Mouse (Mus musculus): ENCODE measurements around the gene Mef2a. TPM values are rescaled to one million over a fixed set of nuclear protein-coding genes. Genes with fewer than 3 reads are reported as not detected.

Gene Mef2a
- polyA plus RNA-seq, 1 experiment from 2014 or later = 31.7 TPM

DNA sequence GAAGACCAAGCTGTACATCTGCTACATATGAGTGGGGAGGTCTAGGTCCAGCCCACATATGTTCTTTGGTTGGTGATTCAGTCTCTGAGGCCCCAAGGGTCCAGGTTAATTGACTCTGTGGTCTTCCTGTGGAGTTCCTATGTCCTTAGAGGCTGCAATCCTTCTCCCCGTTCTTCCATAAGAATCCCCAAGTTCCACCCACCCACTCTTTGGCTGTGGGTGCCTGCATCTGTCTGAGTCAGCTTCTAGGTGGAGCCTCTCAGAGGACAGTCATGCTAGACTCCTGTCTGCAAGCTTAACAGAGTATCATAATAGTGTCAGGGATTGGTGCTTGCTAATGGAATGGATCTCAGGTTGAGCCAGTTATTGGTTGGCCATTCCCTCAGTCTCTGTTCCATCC, 159.1 kb downstream of the Mef2a start:
- no peak for ATAC-seq (ENCODE audit: low FRiP score, low read depth)
- Histone ChIP-seq H3K27me3 (replicated peaks) (no peaks in the 10 kb centered on the region), H3K4me2 (replicated peaks) (no peak overlapping the region), H3K9ac (no peak overlapping the region), H3K36me3 (no peaks in the 10 kb centered on the region), H3K9me3 (no peaks in the 10 kb centered on the region), H3K4me3 (no peak overlapping the region), H3K4me1 (0 out of 2 replicates have a peak, but pooled peaks cover 10% of the 10 kb centered on the region), H3K27ac (no peak overlapping the region)
- 83% methylated on average over 1 of the region's 1 CpGs for WGBS

DNA sequence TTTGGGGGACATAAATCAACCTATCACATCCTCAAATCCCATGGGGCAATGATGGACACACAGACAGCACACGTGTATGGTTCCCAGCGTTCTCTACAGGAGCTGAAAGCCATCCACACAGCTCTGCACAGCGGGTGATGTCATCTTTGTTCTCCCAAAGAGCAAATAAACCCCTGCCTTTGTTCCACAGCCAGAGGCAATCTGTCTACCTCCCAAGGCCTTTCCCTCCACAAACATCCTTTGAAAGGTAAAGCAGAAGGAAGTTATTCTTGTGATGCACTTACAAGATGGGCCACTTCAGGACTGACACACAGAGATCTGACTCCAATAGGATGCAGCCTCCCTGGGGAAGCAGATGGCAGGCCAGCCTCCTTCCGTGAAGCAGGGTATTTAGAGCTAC, 160.7 kb downstream of the Mef2a start:
- H3K9me3 ChIP-seq = no peaks in the 10 kb centered on the region
- H3K4me2 ChIP-seq (replicated peaks) = no peak overlapping the region
- 0 out of 2 replicates have a peak, but pooled peaks cover 10% of the 10 kb centered on the region for H3K4me1 ChIP-seq
- no peak overlapping the region for H3K4me3 ChIP-seq
- no peak overlapping the region for H3K27ac ChIP-seq
- H3K27me3 ChIP-seq (replicated peaks) = no peaks in the 10 kb centered on the region
- no peaks in the 10 kb centered on the region for H3K36me3 ChIP-seq
- ATAC-seq (ENCODE audit: low FRiP score, low read depth) = no peak
- no peak overlapping the region for H3K9ac ChIP-seq
- WGBS = 17% methylated on average over 4 of the region's 4 CpGs

DNA sequence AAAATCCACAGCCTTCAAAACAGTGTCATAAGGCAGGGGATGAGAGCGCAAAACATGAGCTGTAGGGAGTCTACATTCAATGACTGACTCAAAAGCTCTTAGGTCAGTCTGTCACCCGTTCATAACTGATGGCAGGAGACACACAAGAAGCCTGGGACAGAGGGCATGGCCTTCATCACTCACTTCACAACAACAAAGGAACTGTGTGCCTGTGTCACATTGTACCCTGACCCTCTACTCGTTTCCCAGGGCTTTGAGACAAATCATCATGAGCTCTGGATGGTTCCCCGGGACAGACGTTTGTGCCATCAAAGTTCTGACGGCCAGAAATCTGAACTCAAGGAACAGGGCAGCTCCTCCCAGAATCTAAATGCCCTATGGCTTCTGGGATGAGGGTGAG, 161.3 kb downstream of the Mef2a start:
- H3K27ac ChIP-seq = no peak overlapping the region
- no peaks in the 10 kb centered on the region for H3K9me3 ChIP-seq
- H3K36me3 ChIP-seq = no peaks in the 10 kb centered on the region
- no peak overlapping the region for H3K4me2 ChIP-seq (replicated peaks)
- ATAC-seq (ENCODE audit: low FRiP score, low read depth) = no peak
- no peak overlapping the region for H3K4me3 ChIP-seq
- WGBS = 18% methylated on average over 6 of the region's 6 CpGs
- H3K27me3 ChIP-seq (replicated peaks) = no peaks in the 10 kb centered on the region
- H3K9ac ChIP-seq = no peak overlapping the region
- H3K4me1 ChIP-seq = 0 out of 2 replicates have a peak, but pooled peaks cover 10% of the 10 kb centered on the region

DNA sequence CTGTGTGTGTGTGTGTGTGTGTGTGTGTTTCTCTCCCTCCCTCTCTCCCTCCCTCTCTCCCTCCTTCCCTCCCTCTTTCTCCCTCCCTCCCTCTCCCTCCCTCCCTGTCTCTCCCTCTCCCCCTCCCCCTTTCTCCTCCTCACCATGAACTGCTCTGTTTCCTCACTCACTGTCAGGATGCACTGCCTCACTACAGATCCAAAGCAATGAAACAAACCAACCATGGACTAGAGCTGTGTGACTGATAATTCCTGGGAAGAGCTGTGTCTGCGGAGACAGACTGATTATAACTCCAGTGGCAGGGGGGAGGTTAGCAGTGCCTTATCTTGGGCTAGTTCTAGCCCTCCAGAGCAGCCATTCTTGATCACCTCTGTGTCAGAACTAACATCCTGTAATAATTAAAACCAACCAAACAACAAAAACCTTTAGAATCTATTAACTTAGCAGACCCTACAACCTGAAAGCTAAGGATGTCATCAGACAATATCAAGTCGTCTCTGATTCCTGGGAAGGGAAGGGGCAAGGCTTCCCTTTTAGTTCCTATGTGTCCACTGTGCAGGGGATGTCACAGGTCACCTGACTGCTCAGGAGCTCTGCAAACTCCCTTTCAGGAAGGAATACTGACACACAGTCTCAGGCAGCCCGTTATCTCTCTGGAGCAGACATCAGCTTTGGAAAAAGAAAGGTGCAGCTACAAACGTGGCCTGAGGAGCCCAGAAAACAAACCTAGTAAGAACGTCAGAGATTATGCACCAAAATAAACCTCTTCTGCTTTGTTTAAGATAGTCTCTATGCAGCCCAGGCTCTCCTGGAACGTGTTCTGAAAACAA, 162.4 kb downstream of the Mef2a start:
- no peak for ATAC-seq (ENCODE audit: low FRiP score, low read depth)
- Histone ChIP-seq H3K9ac (no peak overlapping the region), H3K36me3 (no peaks in the 10 kb centered on the region), H3K9me3 (no peaks in the 10 kb centered on the region), H3K4me2 (replicated peaks) (no peak overlapping the region), H3K27ac (no peak overlapping the region), H3K4me1 (0 out of 2 replicates have a peak, but pooled peaks cover 10% of the 10 kb centered on the region), H3K27me3 (replicated peaks) (no peaks in the 10 kb centered on the region), H3K4me3 (no peak overlapping the region)
- WGBS = 70% methylated on average over 6 of the region's 6 CpGs

DNA sequence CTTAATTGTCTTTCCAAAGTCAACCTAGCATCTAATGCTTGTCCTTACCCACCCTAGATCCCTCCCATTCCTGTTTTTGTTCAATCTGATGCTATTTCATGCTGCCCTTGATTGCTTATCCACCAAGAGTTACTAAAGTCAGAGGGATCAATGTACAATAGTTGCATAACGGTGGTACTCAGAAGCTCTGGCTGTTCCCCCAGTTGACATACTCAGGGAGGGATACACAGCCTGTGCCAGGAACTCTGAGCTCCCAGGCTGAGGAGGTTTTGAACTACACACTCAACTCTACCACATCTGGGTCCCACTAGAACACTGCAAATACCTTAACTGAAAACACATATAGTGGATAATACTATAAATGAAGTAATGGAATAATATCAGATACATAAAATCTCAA, 164.3 kb downstream of the Mef2a start:
- Histone ChIP-seq H3K36me3 (no peaks in the 10 kb centered on the region), H3K9ac (no peak overlapping the region), H3K4me1 (0 out of 2 replicates have a peak, but pooled peaks cover 10% of the 10 kb centered on the region), H3K4me3 (no peak overlapping the region), H3K9me3 (no peaks in the 10 kb centered on the region), H3K27me3 (replicated peaks) (no peaks in the 10 kb centered on the region), H3K27ac (no peak overlapping the region), H3K4me2 (replicated peaks) (no peak overlapping the region)
- no peak for ATAC-seq (ENCODE audit: low FRiP score, low read depth)
- WGBS = 87% methylated on average over 1 of the region's 1 CpGs

DNA sequence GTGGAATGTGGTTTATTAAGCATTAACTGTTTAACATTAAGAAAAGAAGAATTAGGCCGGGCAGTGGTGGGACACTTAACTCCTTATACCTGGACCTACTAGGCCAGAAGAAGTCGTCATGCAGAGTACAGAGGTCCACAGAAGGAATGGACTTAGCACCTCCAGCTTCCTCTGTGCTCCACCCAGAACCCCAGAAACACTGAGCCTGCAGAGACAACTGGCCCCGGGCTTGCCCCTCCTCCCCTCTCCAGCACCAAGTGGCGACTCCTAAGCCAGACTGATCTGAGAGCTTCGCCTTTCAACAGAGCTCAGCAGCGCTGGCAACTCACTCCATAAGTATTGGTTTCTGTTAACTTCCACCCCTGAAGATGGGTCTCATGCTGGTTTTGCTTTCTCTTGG, 165.0 kb downstream of the Mef2a start:
- Histone ChIP-seq H3K9me3 (no peaks in the 10 kb centered on the region), H3K36me3 (no peaks in the 10 kb centered on the region), H3K4me2 (replicated peaks) (no peak overlapping the region), H3K27me3 (replicated peaks) (no peaks in the 10 kb centered on the region), H3K9ac (no peak overlapping the region), H3K4me3 (no peak overlapping the region), H3K27ac (no peak overlapping the region), H3K4me1 (0 out of 2 replicates have a peak, but pooled peaks cover 10% of the 10 kb centered on the region)
- 53% methylated on average over 6 of the region's 6 CpGs for WGBS
- ATAC-seq (ENCODE audit: low FRiP score, low read depth) = no peak

DNA sequence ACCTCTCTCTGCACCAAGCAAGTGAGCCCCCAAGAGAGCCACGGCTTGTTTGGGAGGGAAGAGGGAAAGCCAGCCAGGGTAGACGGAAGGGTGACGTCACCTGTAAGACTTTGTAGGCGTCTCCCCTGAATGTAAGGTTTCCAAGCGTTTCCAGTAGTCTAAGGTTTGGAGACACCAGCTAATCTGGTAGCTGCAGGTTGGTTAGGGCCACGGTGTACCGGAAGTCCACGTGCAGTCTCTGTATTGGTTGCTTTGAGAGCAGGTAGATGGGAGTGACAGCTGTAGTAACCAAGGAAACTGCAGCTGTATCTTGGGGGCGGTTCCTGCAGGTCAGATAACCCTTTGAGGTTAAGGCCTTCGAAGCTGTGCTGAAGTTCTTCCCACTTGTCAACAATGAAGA, 166.2 kb downstream of the Mef2a start:
- WGBS = 87% methylated on average over 10 of the region's 10 CpGs
- no peak overlapping the region for H3K27ac ChIP-seq
- H3K9ac ChIP-seq = no peak overlapping the region
- H3K4me2 ChIP-seq (replicated peaks) = no peak overlapping the region
- no peak overlapping the region for H3K4me3 ChIP-seq
- no peaks in the 10 kb centered on the region for H3K9me3 ChIP-seq
- H3K36me3 ChIP-seq = no peaks in the 10 kb centered on the region
- 0 out of 2 replicates have a peak, but pooled peaks cover 4% of the 10 kb centered on the region for H3K4me1 ChIP-seq
- no peak for ATAC-seq (ENCODE audit: low FRiP score, low read depth)
- no peaks in the 10 kb centered on the region for H3K27me3 ChIP-seq (replicated peaks)

DNA sequence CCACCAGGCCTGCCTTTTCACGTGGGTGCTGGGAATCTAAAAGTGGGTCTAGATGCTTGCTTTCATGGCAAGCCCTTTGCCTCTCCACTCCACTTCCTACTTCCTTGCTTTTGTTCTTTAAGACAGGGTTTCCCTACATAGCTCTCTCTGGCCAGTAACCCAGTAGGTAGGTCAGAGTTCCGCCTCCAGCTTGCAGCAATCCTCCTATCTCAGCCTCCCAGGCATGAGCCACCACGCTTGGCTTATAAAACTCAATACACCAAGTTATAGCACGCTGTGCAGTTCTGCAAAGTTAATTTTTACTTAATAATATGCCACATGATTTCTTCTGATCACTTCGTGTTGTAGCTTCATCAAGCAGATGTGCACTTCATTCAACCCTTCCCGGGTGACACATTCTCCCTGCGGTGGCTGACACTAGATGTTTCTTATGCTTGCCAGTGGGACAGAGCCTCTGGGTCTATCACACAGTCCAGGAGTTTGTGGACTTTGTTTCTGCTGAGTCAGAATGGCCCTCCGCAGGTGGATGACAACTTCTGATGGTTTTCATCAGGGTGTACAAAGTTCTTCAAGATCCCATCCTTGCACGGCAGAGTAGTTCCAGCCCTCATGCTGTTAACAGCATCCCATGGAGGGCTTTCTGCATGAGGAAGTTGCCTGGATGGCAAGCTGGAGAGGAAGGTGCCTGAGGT, 166.8 kb downstream of the Mef2a start:
- WGBS = 92% methylated on average over 9 of the region's 9 CpGs
- no peak overlapping the region for H3K27ac ChIP-seq
- H3K9ac ChIP-seq = no peak overlapping the region
- no peak overlapping the region for H3K4me3 ChIP-seq
- no peaks in the 10 kb centered on the region for H3K27me3 ChIP-seq (replicated peaks)
- no peaks in the 10 kb centered on the region for H3K36me3 ChIP-seq
- H3K9me3 ChIP-seq = no peaks in the 10 kb centered on the region
- ATAC-seq (ENCODE audit: low FRiP score, low read depth) = no peak
- no peak overlapping the region for H3K4me2 ChIP-seq (replicated peaks)
- H3K4me1 ChIP-seq = no peaks in the 10 kb centered on the region

DNA sequence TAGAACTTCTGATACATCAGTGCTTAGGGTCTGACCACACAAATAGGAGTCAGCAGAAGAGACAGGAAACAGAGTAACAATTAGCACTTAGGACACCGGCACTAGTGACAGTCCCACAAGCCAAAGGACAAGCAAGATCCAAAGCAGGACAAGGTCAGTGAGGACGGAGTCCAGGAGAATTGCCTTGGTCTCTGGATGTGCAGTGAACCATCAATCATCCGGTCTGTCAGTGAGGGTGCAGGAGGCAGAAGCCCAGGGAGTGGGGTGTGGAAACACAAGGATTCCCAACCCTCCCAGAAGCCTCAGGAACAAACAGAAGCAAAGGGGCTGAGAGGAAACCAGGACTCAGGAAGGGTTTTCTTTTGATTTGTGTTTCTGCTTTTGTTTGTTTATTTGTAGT, 169.0 kb downstream of the Mef2a start:
- WGBS = 86% methylated on average over 3 of the region's 3 CpGs
- Histone ChIP-seq H3K27ac (no peak overlapping the region), H3K4me3 (no peak overlapping the region), H3K4me1 (no peaks in the 10 kb centered on the region), H3K27me3 (replicated peaks) (no peaks in the 10 kb centered on the region), H3K9ac (no peak overlapping the region), H3K4me2 (replicated peaks) (no peak overlapping the region), H3K36me3 (no peaks in the 10 kb centered on the region), H3K9me3 (no peaks in the 10 kb centered on the region)
- ATAC-seq (ENCODE audit: low FRiP score, low read depth) = no peak

DNA sequence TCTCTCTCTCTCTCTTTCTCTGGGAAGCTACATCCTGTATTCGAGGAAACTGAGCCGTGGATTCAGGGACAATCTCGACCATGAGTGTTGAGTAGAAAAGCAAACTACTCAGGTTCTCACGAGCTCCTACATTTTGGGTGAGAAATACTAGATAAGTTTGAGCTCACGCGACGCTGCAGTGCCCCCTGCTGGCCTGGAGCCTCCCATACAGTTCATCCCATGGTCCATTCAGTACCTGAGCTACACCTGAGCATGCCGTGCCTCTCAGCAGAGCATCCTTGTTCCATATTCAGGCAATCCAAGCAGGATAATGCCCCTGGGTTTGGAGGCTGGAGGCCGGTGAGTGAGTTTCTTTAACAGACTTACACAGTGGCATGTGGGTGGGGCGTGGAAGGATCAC, 173.2 kb downstream of the Mef2a start:
- 25% methylated on average over 10 of the region's 10 CpGs for WGBS
- Histone ChIP-seq H3K4me3 (no peak overlapping the region), H3K9ac (no peak overlapping the region), H3K4me1 (no peaks in the 10 kb centered on the region), H3K9me3 (no peaks in the 10 kb centered on the region), H3K27ac (no peak overlapping the region), H3K4me2 (replicated peaks) (no peak overlapping the region), H3K36me3 (no peaks in the 10 kb centered on the region), H3K27me3 (replicated peaks) (no peaks in the 10 kb centered on the region)
- ATAC-seq (ENCODE audit: low FRiP score, low read depth) = no peak

DNA sequence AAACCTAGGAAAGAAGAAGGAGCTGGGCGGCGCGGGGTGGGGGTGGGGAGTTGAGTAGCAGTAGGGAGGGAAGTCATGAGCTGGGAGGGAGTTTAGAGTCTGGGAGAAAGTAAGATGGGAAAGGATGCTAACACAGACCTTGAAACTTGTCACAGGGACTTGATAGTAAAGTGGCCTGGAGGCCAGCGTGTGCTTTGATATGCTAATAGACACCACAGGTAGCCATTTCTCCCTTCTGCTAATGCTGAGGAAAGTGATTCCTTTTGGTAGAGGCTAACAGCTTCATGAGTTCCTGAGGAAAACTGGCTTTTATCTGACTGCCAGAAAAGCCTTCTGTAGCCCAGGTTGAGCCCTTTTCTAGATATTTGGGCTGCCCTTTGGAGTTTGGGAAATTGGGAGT, 188.9 kb downstream of the Mef2a start:
- Histone ChIP-seq H3K4me2 (replicated peaks) (no peak overlapping the region), H3K4me1 (no peaks in the 10 kb centered on the region), H3K36me3 (no peaks in the 10 kb centered on the region), H3K9me3 (no peaks in the 10 kb centered on the region), H3K27me3 (replicated peaks) (no peaks in the 10 kb centered on the region), H3K27ac (no peak overlapping the region), H3K9ac (no peak overlapping the region), H3K4me3 (no peak overlapping the region)
- no peak for ATAC-seq (ENCODE audit: low FRiP score, low read depth)
- 11% methylated on average over 4 of the region's 4 CpGs for WGBS
